Mouse (Mus musculus): Measurements from ENCODE around the gene Axdnd1. TPM values are rescaled to one million over a fixed set of nuclear protein-coding genes. Genes with fewer than 3 reads are reported as not detected.
"Not testable (repeated sequence)": the region's sequence is repeated elsewhere in the genome, so short reads cannot be mapped to it uniquely, and the experiment has no call there.

The Axdnd1 gene
- polyA plus RNA-seq, 1 experiment from 2014 or later, result 0.09 TPM

DNA sequence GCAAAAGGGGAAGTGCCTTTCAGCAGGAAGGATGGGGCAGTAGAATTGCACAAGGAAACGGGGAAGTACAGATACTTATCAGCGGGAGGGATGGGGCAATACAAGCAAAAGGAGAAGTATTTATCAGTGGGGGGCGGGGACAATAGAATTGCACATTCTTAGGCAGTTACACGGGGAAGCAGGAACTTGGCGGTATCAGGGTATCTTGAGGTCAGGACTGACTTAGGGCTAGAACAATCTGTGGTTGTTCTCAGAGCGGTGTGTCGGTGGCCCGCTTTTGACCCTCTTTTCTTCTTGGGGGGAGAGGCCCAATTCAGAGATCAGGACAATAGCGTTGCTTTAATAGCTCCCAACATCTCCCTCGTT is 131.8 kb downstream of the Axdnd1 start:
- H3K4me3 ChIP-seq; H3K27me3 ChIP-seq (ENCODE audit: low read depth, poor library complexity, severe bottlenecking); DNase-seq (ENCODE audit: low spot score); H3K9me3 ChIP-seq (replicated peaks); H3K27ac ChIP-seq (replicated peaks); H3K4me1 ChIP-seq; H3K36me3 ChIP-seq: not testable (repeated sequence)
- 81% methylated on average over 10 of the region's 10 CpGs for WGBS

DNA sequence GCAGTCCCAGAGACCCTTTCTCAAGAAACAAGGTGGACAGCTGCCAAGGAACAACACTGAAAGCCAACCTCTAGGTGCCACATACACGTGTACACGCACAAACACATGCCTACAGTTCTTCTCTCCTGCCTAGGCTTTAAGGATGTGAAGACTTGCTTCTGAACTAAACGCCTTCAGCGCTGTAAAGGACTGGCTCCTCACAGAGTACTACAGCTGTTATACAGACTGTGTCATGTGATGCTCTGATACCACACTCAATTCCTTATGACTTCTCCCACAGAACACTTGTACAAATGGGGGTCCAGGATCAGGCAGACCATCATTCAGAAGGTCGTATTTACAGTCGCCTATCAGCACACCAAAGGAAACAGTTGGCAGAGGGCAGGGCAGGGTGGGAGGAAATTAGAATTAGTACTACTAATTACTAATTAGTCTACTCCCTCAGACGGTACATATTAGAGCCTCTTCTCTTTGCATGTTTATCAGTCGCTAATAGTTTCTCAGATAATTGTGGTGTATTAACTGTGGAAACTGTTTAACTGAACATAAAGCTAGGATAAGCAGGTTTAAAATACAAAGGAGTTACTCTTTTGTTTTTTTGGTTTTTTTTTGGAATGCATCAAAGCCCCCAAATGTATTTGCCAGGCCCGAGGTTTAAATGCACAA is 132.3 kb downstream of the Axdnd1 start:
- no peaks in the 10 kb centered on the region; the same call in 1 of the 2 replicates for H3K4me1 ChIP-seq
- H3K27ac ChIP-seq (replicated peaks), result no peak overlapping the region
- H3K9me3 ChIP-seq (replicated peaks), result no peaks in the 10 kb centered on the region
- H3K4me3 ChIP-seq, result no peak overlapping the region
- 90% methylated on average over 9 of the region's 9 CpGs for WGBS
- no peaks in the 10 kb centered on the region for H3K27me3 ChIP-seq (ENCODE audit: low read depth, poor library complexity, severe bottlenecking)
- no peaks in the 10 kb centered on the region for H3K36me3 ChIP-seq
- no peak for DNase-seq (ENCODE audit: low spot score)

DNA sequence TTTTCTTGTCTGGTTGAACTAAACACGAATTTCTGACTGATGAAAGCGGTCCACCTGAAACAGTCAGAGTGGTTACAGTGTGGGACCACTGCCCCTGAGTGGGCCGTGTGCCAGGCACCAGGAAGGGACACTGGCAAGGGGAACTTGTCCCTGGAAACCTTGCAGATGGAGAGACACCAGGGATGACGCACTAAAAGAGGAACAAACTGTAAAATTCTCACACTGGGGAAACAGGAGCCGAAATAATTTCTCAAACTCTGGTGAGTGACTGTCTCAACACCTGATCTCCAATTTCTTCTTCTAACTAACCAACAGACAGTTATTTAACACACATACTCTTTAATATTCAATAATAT is 135.4 kb downstream of the Axdnd1 start:
- Histone ChIP-seq H3K9me3 (replicated peaks) (no peaks in the 10 kb centered on the region), H3K27ac (replicated peaks) (no peak overlapping the region), H3K27me3 (ENCODE audit: low read depth, poor library complexity, severe bottlenecking) (no peaks in the 10 kb centered on the region), H3K4me1 (no peaks in the 10 kb centered on the region; the same call in 1 of the 2 replicates), H3K4me3 (no peak overlapping the region), H3K36me3 (no peaks in the 10 kb centered on the region)
- no peak for DNase-seq (ENCODE audit: low spot score)
- WGBS, result 87% methylated on average over 5 of the region's 5 CpGs

GRCm38 (mm10) chr1:156284851-156285540 is 136.0 kb downstream of the Axdnd1 start:
- H3K9me3 ChIP-seq (replicated peaks), result no peaks in the 10 kb centered on the region
- H3K4me1 ChIP-seq, result no peaks in the 10 kb centered on the region; the same call in 1 of the 2 replicates
- no peaks in the 10 kb centered on the region for H3K36me3 ChIP-seq
- H3K4me3 ChIP-seq, result no peak overlapping the region
- WGBS, result 52% methylated on average over 9 of the region's 9 CpGs
- DNase-seq (ENCODE audit: low spot score), result no peak
- H3K27ac ChIP-seq (replicated peaks), result no peak overlapping the region
- no peaks in the 10 kb centered on the region for H3K27me3 ChIP-seq (ENCODE audit: low read depth, poor library complexity, severe bottlenecking)

DNA sequence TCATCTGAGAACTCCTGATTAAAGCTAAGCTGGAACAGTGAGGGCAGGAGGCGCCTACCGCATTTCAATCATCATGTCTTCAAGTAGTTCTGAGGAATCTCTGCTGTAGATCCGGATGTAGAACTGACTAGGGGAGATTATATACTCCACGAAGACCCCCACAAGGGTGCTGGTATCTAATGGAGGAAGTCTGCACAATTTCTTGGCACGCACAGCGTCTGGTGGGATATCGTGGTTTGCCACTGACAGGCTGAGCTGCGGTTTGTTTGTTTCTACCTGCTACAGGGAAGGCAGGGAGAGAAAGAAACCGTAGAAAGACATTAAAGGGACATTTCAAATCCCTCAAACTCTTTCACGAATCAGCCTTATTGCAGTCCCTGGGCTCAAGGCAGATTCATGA is 136.8 kb downstream of the Axdnd1 start:
- WGBS, result 86% methylated on average over 10 of the region's 10 CpGs
- Histone ChIP-seq H3K27ac (replicated peaks) (no peak overlapping the region), H3K36me3 (no peaks in the 10 kb centered on the region), H3K27me3 (ENCODE audit: low read depth, poor library complexity, severe bottlenecking) (no peaks in the 10 kb centered on the region), H3K4me3 (no peak overlapping the region), H3K9me3 (replicated peaks) (no peaks in the 10 kb centered on the region), H3K4me1 (no peaks in the 10 kb centered on the region; the same call in 1 of the 2 replicates)
- no peak for DNase-seq (ENCODE audit: low spot score)

DNA sequence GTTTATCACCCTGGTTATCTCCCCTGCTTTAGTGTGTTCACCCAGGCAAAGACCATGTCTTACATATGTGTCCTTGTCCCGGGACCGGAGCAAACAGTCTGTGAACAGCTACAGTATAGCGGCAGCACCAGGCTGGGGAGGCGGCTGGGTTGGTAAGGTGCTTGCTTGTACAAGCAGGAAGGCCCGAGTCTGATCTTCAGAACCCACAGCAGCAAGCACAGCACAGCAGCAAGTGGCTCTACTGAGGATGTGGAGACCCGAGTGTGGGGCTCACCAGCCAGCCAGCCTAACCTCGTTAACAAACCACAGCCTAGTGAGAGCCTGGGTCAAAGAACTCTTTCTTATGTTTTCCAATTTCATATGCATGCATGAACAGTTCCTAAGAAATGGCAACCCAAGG is 140.8 kb downstream of the Axdnd1 start:
- Histone ChIP-seq H3K4me1 (no peaks in the 10 kb centered on the region; the same call in 1 of the 2 replicates), H3K4me3 (no peak overlapping the region), H3K27me3 (ENCODE audit: low read depth, poor library complexity, severe bottlenecking) (no peaks in the 10 kb centered on the region), H3K36me3 (no peaks in the 10 kb centered on the region), H3K9me3 (replicated peaks) (no peaks in the 10 kb centered on the region), H3K27ac (replicated peaks) (no peak overlapping the region)
- no peak for DNase-seq (ENCODE audit: low spot score)
- WGBS, result 92% methylated on average over 7 of the region's 7 CpGs

- Histone ChIP-seq H3K9me3 (replicated peaks) (no peaks in the 10 kb centered on the region), H3K27me3 (ENCODE audit: low read depth, poor library complexity, severe bottlenecking) (no peaks in the 10 kb centered on the region), H3K36me3 (no peaks in the 10 kb centered on the region), H3K4me1 (peaks cover 5% of the 10 kb centered on the region), H3K4me3 (no peak overlapping the region), H3K27ac (replicated peaks) (no peak overlapping the region)
- DNase-seq (ENCODE audit: low spot score), result no peak
- WGBS, result 64% methylated on average over 7 of the region's 7 CpGs
These were observed 147.3 kb downstream of the Axdnd1 start for GRCm38 (mm10) chr1:156273647-156274046.

Other genes with a start within 250 kb of the Axdnd1 start
- 4.5 and 7.2 TPM in 2 replicates for gene Fam163a, start 216.1 kb downstream of the Axdnd1 start, polyA plus RNA-seq (2016; fragmentation: Nextera tagmentation; extraction: Ambion mirVana)
- 0.21 TPM in 1 of 2 replicates, not detected in the other for gene Tdrd5, start 117.5 kb downstream of the Axdnd1 start, polyA plus RNA-seq (2016; fragmentation: Nextera tagmentation; extraction: Ambion mirVana)
- gene Nphs2, start 110.4 kb downstream of the Axdnd1 start, polyA plus RNA-seq (2016; fragmentation: Nextera tagmentation; extraction: Ambion mirVana), result 0.04 TPM in 1 of 2 replicates, not detected in the other
- 756 and 885 TPM in 2 replicates for gene Gm2000, start 55.1 kb downstream of the Axdnd1 start, polyA plus RNA-seq (2016; fragmentation: Nextera tagmentation; extraction: Ambion mirVana)
- gene Soat1, start 53.2 kb upstream of the Axdnd1 start, polyA plus RNA-seq (2016; fragmentation: Nextera tagmentation; extraction: Ambion mirVana), result 26.3 and 29.4 TPM in 2 replicates
- 0.35 TPM in 2 replicates for gene Gm10031, start 102.9 kb upstream of the Axdnd1 start, polyA plus RNA-seq (2016; fragmentation: Nextera tagmentation; extraction: Ambion mirVana)
- 4.7 and 5.3 TPM in 2 replicates for gene Abl2, start 137.6 kb upstream of the Axdnd1 start, polyA plus RNA-seq (2016; fragmentation: Nextera tagmentation; extraction: Ambion mirVana)

Data from midbrain, embryonic 10.5 days (tissue).